Comparison of ENCODE assay signal across 8 mouse cellular contexts in genomic region chrX:142737719-142738118, GRCm38 (mm10). TPM values are rescaled to one million over a fixed set of nuclear protein-coding genes. Genes with fewer than 3 reads are reported as not detected.
A peak's percentile ranks its signal among the peaks of the same experiment; 100 is the strongest.
DNase-seq lines count a peak whose midpoint lies in the region; ATAC-seq and TF ChIP-seq lines count a peak whose summit lies in the region.
"Had no signal": no experiment of that assay in that cellular context is flagged by ENCODE, and none has a peak within 500 bp of the region (broad histone marks: within the 10 kb centered on the region; RNA-seq: fewer than 3 reads in every experiment).

No protein-coding gene starts in this region.

- no peak overlapping the region for H3K4me2 ChIP-seq in lung, embryonic 16.5 days (ENCODE audit: low read depth, low read length)

- WGBS in heart, adult 2 months = 44% methylated on average over 6 of the region's 6 CpGs
- WGBS in lung, embryonic 16.5 days = 66% methylated on average over 6 of the region's 6 CpGs

- 0 out of 2 replicates have a peak, but pooled peaks have one; percentile 47 for ATAC-seq in lung, embryonic 16.5 days (ENCODE audit: low read depth)

- DNase-seq in ES-CJ7 (ENCODE audit: low read depth, low spot score) = peak; percentile 2
- DNase-seq in adrenal gland, adult 8-10 months = peak; percentile 37
- DNase-seq in heart, adult 2 months = peak; percentile 31 to 46
- DNase-seq in right cerebral cortex, postnatal 4 days = no peak
- DNase-seq in ovary, postnatal 14 days (ENCODE audit: low spot score) = no peak
- DNase-seq in frontal cortex, postnatal 36 days (ENCODE audit: low spot score in 2 of 2) = no peak
- DNase-seq: layer of hippocampus, adult 9-11 months had no signal

- H3K79me2 ChIP-seq in heart, adult 2 months (replicated peaks; ENCODE audit: control insufficient read depth, insufficient read depth, low read length) = no peaks in the 10 kb centered on the region

- no peak overlapping the region for H3K9ac ChIP-seq in heart, adult 2 months (ENCODE audit: low read depth, low read length)
- H3K9ac ChIP-seq in lung, embryonic 16.5 days (ENCODE audit: low read length) = no peak overlapping the region

- peaks cover 1% of the 10 kb centered on the region for H3K4me1 ChIP-seq in heart, adult 2 months (ENCODE audit: control insufficient read depth, insufficient read depth, low read length)
- H3K4me1 ChIP-seq in lung, embryonic 16.5 days (replicated peaks; ENCODE audit: control insufficient read depth, insufficient read depth, low read length) = no peaks in the 10 kb centered on the region

- H3K9me3 ChIP-seq in lung, embryonic 16.5 days (ENCODE audit: control insufficient read depth, low read length) = no peaks in the 10 kb centered on the region

- no peaks in the 10 kb centered on the region for H3K27me3 ChIP-seq in heart, adult 2 months (ENCODE audit: control insufficient read depth, insufficient read depth, low read length)
- H3K27me3 ChIP-seq in lung, embryonic 16.5 days (ENCODE audit: control insufficient read depth, insufficient read depth, low read depth, low read length) = no peaks in the 10 kb centered on the region

- H3K4me3 ChIP-seq in heart, adult 2 months = no peak overlapping the region
- no peak overlapping the region for H3K4me3 ChIP-seq in lung, embryonic 16.5 days (ENCODE audit: low read length)

- H3K36me3 ChIP-seq in heart, adult 2 months (ENCODE audit: control insufficient read depth, insufficient read depth, low read length) = no peaks in the 10 kb centered on the region
- H3K36me3 ChIP-seq in lung, embryonic 16.5 days (ENCODE audit: control insufficient read depth, insufficient read depth, low read length) = no peaks in the 10 kb centered on the region

- H3K27ac ChIP-seq in heart, adult 2 months = no peak overlapping the region
- H3K27ac ChIP-seq in lung, embryonic 16.5 days (ENCODE audit: low read length) = no peak overlapping the region

- TF ChIP-seq CTCF in heart, adult 2 months (IDR thresholded peaks at IDR 0.05) = no peak

- no peak for TF ChIP-seq POLR2A in heart, adult 2 months (IDR thresholded peaks at IDR 0.05; ENCODE audit: insufficient read depth, low read depth, low read length)

- intact Hi-C loops in heart, adult 2 months (cut with DNase I) = no loop called here

- no peak for TF ChIP-seq EP300 in heart, adult 2 months (IDR thresholded peaks at IDR 0.05; ENCODE audit: insufficient read depth, low read depth, low read length)

RNA-seq across cellular contexts. Expression of gene Tmem164, which starts 56.5 kb away (rescaled TPM):
- 10 to 100 TPM; 30.6 to 58.6 (median 43.1) TPM for total RNA-seq in adrenal gland, adult 8-10 months (2022)
- total RNA-seq in heart, adult 2 months (2021) = 10 to 100 TPM; 14.3 to 27.2 TPM
- 16.3 and 28.6 TPM in 2 replicates for polyA plus RNA-seq in heart, adult 2 months (2012; rRNA removed)
- polyA plus RNA-seq in lung, embryonic 16.5 days (2015; fragmentation: Nextera tagmentation; extraction: Ambion mirVana) = 49.4 TPM in 2 replicates

Comparison
In these comparisons a context has a peak if more than half of its experiments do, and no peak if none do; other contexts are left out.
1. DNase-seq: peak in ES-CJ7 (single experiment), adrenal gland, adult 8-10 months (single experiment) and heart, adult 2 months (2 of 2); none in right cerebral cortex, postnatal 4 days (single experiment), ovary, postnatal 14 days (single experiment) and frontal cortex, postnatal 36 days (0 of 2).